Mouse (Mus musculus) ES-Bruce4 (cell line): ENCODE measurements around the gene Dhx34.

Experiments
- EP300 ChIP-seq: IDR thresholded peaks from 2 replicates; pipeline ENCODE4 v1.6.1; 2011; ENCODE audit warnings: low read depth, low read length; ENCODE audit not compliant: insufficient read depth
- POLR2A ChIP-seq: IDR thresholded peaks from one replicate; pipeline ENCODE4 v1.8.1; 2011; ENCODE audit warnings: low read length; ENCODE audit not compliant: insufficient read depth

- TF ChIP-seq EP300 (no peak), POLR2A (no peak)
These were observed 20.7 kb downstream of the Dhx34 start for GRCm38 (mm10) chr7:16201136-16201535.
